Mouse (Mus musculus) cerebellum, adult 8-10 months (tissue): Measurements from ENCODE around the gene Lrriq3.
A peak's percentile ranks its signal among the peaks of the same experiment; 100 is the strongest.

Source experiments
- DNase-seq: peaks from one replicate; pipeline ENCODE4 v3.0.0; 2022

The Lrriq3 gene

DNA sequence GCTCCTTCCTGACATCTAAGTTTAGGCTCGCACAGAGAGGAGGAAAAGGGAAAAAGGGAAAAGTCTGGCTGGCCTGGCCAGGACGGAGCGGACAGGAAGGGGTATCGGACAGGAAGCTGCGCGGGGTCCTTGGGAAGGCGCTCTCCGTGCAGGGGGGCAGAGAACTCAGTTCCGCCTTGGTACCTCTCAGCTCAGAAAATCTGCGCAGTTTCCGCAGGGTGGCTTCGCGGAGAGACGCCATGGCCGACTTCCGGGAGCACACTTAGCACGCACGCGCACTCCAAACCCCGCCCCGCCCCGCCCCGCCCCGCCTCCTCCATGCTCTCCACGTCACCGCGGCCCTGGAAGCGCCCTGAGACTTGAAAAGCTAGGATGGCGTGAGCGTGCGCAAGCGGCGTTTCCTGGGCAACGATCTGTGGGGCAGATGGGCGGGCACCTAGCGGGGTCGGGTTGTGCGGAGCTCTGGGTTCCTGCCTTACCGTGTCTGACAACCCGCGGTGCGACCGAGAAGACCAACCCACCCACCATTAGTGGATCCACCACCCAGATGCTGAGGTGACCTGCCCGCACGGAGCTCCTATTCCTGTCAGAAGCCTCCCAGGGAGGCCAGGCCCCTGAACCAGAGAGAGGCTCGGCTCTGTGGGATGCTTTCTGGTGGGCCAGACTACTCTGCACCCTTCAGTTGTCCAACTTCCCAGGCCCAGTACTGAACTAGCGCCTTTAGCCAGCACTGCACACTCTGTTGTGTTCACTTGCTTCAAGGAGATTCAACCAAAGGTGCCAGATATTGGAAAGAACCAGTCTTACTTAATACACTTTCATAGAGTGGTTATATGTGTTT lies at the start of gene Lrriq3, which contains the start of gene Fpgt:
Lrriq3 (plus strand) TSS at position 319 of the 841 bp plus-strand sequence.
Fpgt (minus strand) TSS at position 288 of the 841 bp plus-strand sequence.
- peak; percentile 89 for DNase-seq

DNA sequence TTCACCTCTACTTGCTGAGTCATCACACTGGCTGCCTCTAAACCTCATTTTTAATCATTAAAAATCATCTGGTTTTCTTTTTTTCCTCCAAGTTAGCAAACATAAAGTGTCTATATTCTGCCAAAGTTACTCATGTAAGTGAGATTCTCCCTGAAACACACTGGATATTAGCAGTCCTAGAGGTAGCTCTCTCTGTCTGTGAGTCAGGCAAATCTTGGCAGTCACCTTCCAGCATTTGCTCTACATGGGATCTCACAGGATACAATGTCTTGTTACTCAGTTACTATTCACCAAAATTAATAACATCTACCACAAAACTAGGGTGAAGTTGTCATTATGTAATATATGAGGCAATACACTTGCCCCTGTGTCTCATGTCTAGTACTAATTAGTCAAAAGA lies 41.2 kb upstream of the Lrriq3 start:
- no peak for DNase-seq

DNA sequence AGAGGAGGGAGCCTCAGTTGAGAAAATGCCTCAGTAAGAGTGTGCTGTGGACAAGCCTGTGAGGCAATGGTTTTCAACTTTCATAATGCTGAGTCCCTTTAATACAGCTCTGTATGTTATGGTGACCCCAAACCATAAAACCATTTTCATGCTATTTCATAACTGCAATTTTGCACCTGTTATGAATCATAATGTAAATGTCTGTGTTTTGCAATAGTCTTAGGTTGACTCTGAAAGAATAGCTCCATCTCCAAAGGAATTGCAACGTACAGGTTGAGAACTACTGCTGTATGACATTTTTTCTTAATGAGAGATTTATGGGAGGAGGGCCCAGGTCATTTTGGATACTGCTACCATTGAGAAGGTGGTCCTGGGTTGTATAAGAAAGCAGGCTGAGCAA lies 40.0 kb upstream of the Lrriq3 start:
- no peak for DNase-seq

DNA sequence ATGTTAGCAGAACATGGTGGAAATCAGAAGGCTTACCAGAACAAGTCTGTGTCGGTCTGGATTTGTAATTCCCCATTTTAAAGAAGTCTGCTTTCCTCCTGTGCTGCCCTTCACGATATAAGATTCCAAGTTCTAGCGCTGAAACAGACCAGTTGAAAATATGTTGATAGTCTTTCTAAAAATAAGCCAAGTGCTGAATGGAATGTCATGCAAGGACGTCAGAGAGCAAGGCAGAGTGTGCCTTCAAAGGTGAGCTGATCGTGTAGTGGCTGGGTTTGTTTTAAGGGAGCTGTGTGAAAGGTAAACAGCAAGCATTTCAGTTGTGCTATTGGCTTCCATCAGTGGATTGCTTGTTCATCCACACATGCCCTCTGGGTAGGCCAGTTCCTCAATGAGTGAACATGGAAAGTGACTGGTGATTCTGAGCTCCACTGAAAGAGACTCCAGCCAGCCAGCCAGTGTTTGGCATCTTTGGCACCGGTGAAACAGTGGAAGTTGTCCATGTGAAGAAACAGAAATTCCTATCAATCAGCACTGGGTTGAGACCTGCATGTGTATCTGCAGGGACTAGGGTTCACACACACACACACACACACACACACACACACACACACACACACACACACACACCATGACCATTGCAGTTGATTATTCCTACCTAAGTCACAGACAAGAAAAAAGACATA lies 37.9 kb upstream of the Lrriq3 start, which contains the start of gene Tnni3k:
Tnni3k (minus strand) TSS at position 177 of the 686 bp plus-strand sequence.
- DNase-seq: no peak

DNA sequence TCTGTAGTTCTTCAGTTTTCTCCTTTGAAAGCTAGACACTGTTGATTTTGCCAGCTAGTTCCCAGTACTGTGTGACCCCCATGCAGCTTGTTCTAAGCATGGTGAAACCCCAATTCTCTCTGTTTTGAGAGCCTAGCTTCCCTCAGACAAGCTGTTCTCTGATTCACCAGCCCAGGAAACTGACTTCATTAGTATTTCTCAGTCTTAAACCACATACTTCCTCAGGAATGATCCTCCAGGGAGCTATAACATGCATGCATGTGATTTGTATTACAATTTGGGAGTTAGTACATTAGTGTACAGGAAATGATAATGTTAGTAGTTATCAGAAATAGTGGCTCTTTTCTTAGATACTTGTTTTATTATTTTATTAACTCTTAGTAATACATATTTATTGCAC lies 36.6 kb upstream of the Lrriq3 start:
- no peak for DNase-seq

DNA sequence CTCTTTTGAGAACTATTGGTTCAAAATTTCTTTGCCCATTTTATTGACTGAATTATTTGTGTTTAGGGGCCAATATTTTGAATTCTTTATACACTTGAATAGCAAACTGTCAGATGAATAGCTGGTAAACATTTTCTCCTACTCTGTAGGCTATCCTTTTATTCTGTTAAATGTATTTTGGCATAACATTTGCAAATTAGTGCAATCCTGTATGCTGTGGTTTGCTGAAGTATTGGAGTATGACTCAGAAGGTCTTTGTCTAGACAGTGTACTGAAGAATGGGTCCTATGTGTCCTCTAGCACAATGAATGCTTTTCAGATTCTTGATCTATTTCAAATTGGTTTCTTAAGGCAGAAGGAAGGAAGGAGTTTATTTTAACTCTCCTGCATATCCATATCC lies 35.7 kb upstream of the Lrriq3 start:
- no peak for DNase-seq

DNA sequence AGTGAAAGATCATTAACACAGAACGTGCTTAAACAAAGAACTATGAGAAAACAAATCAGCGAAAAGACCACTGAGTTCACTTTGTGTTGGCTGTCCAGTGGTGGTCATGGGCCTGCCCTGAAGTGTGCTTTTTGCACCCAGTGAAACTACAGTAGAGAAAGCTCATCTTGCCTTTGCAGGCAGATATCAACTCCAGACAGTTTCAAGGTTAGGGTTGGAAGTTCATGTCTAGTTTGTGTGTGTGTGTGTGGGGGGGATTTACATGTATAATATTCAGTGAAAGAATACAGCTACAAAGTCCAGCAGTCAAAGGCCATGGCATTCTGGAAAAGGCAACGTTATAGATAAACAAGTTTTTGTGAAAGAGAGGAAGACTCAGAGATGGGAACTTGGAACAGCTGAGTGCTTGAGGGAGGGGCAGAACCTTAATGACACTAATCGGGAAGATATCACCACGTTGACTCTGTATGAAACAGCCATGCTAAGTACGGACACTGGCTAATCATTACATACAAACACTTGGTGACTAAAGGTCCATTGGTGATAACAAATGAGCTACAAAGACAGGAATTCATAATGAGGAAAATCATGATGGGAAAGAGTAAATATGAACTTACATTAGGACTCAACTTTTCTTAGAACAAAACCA lies 34.3 kb upstream of the Lrriq3 start:
- no peak for DNase-seq

DNA sequence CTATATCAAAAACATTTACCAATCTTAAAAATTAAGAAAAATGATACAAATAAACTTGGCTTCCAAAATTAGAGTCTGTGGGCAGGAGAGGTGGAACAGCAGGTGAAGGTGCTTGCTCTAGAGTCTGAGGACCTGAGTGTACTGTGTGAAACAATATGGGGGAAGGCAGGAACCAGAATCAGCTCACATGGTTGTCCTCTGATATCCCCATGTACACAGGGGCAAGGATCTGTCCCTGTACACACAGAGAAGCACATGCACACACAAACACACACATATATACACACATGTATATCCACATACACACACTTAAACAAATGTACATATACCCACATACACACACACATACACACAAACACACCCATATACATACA lies 33.8 kb upstream of the Lrriq3 start:
- DNase-seq: no peak

DNA sequence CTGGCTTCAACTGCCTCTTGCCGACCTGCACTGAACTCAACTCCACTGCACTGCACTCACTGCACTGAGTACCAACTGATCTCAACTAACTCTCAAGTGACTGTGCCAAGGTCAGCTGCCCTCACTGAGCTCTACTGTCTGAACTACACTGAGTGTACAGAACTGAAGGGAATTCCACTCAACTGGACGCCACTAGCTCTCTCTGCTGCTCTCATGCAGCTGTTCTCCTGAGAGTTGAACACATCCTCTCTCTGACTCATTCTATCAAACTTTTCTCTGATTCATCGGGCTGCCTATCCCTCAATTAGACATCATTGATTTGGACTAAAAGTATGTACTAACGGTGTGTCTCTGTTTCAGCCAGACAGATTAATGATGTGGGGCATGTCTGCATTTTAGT lies 15.3 kb upstream of the Lrriq3 start:
- DNase-seq: no peak

DNA sequence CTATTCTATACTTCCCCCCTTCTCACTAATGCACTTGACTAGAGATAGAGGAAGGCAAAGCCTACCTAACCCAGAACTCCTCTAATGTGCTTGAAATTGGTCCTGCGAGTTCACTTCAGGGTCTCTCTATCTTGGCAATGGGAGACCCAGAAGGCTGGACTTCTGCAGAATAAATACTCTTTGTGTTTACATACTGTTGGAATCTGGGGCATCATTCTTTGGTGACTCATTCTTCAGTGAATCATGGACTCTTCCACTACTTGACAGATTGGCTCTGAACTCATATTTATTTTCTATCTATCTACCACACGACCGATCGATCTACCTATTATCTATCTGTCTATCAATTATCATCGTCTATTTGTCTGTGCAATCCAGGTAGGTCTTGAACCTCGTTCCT lies 1.2 kb upstream of the Lrriq3 start:
- no peak for DNase-seq

DNA sequence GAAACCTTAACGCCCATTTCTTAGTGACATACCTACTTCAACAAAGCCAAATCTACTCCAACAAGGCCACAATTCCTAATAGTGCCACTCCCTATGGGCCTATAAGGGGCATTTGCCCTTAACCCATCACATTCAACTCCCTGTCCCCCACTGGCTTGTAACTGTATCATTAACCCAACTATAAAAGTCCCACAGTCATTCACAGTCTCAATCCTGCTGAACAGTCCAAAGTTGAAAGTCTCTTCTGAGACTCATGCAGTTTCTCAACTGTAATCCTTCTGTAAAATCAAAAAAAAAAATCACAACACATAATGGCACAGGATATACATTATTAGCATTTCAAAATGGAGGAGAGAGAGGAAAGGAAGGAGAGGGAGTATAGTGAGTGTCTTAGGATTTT lies 6.0 kb downstream of the Lrriq3 start:
- DNase-seq: no peak

DNA sequence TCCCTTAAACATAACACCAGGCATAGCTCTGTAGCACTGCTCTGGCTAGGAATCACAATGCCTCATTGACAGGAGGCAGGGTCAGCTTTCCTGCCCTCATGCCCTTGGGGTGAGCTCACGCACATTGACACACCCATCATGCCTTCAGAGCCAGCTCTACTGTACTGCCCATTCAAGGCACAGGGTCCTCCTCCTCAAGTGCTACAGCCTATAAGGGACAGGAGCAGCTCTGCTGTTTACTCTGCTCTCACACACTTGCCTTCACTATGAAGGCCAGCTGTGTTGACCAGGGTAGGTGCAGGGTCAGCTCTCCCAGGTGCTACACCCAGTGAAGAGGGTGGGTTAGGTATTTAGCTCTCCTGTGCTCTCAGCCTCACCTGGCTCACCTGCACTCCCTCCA lies 12.7 kb downstream of the Lrriq3 start:
- DNase-seq: no peak

DNA sequence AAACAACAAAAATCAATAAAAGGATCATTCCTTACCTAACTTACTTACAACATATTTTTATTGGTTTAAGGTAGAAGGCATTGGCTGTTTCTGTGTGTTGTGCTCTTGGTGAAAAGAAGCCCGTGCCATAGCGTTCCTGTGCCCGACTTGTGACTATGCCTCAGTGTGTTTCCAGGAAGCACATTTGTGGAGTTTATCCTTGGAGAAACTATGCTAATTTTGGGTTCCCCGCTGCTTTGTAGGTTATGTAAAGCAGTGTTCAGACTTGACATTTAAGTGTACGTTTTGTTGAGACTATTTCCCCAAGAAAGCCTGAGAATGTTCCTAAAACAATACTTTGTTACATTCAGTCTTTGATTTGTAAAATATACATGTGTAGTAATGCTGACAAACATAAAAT lies 44.5 kb downstream of the Lrriq3 start:
- no peak for DNase-seq

DNA sequence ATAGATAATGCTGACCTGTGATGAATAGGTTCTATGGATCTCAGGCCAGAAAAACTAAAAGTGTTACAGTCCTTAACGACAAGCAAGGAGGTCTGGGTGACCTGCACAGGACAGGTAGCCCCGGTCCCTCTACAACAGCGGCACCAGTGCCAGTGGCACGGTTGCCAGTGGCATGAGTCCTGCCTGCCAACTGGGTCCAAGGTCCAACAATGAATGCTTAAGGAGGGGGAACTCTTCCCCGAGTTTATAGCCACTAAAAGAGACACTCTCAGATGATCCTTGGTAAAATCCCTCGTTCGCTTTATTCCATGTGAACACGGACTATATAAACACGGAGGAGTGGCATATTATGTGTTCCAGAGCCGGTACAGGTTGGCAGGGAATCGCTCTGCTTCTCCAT lies 47.8 kb downstream of the Lrriq3 start:
- DNase-seq: no peak

DNA sequence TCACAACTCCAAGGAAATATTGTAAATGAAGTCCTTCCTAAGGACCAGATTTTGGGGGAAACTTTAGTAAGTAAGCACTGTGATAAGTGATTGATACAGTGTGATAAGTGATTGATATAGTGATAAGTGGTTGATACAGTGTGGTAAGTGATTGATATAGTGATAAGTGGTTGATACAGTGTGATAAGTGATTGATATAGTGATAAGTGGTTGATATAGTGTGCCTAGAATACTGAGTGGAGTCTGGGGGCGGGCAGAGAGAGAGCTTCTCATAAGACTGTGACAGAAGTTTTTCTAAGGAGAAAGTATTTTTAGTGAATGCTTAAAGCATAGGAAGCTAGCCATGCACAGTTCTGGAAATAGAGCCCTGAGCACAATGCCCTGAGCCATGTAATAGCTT lies 51.1 kb downstream of the Lrriq3 start:
- no peak for DNase-seq

DNA sequence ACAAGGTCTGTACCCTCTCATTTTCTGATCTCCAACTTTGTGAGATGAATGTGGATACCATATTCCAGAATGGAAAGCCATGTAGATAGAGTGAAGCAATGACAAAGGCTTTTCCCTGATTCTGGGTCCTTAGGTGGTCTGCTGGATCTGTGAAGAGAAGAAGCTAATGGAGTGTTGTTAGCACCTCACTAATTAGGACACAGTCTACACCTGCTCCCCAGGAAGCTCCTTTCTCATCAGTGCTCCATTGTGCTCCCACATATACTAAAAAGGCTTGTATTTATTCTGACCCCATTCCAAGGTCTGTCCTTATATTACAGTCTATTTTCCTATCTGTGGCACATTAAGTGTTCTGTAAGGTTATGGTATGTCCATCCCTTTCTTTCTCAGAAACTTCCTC lies 68.6 kb downstream of the Lrriq3 start:
- DNase-seq: no peak

DNA sequence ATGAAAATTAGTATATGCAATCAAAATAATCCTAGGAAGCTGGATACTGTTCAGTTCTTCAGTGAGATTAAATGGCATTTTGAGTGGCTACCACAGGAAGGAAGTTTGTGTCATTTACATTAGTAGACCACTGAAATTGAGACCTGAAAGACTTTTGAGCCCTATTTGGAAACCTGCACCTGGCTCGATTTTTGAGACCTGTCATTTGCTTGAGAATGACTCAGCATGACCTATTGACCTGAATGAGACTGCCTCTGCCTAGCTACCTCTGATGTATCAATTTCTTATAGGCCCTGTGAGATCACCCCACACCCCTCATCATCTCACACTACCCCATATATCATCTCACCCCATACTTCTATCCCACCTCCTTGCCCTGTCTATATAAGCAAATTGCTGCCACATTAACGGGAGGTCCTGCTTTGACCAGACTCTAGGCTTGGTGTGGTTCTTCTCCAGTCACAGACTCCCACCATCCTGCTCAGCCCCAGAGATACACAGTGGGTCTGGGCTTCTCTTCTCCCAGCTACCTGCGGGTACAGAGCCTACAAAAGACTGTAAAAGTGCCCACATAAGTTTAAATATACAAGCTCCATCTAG lies 87.2 kb downstream of the Lrriq3 start:
- no peak for DNase-seq

DNA sequence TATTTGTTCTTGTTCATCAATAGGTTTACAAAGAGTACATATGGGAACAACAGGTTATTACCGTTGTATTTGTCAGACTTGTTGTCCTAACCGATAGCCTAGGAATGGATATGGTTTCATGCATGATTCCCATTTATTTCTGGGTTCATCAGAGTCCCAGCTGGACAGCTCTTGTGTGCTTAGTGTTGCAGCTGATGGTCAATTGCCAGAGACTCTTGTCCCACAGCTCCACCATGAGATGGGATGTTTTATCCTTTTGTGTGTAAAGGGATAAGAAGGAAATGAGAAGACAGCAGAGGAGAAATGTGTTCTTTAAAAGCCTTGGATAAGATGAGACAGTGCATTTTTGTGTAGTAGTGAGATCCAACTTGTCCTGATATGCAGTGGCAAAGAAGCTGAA lies 93.2 kb downstream of the Lrriq3 start:
- DNase-seq: no peak

DNA sequence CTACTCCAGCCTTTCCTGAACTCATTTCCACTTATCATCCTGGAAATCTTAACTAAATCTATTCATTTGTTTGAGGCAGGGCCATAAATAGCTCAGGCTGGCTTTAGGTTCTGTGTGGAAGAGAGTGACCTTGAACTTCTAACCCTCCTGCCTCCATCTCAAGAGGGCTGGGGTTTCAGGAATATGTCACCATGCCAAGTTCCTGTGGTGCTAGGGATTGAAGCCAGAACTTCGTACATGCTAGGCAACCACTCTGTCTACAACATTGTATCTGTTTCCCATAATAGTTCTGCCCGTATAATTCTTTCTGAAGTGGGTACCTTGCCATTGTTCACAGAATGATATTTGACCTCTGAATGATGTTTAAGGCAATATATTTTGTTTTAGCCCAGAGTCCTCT lies 95.6 kb downstream of the Lrriq3 start:
- no peak for DNase-seq

DNA sequence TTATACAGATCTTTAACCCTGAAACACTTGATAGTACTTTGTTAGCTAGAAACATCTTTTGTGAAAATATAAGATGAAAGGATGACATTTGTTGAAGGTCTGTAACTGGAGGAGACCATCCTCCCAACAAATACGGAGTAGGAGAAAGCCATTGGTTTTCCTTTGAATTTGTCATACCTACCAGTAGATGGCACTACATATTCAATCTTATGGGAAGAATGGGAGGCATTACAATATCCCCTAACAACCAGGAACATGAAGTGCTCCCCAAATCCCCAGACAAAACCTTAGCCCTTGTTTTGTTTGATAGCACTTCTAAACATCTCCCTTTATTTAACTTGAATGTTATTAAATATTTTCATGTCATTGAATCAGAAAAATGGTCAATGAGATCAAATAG lies 141.7 kb downstream of the Lrriq3 start:
- DNase-seq: no peak

DNA sequence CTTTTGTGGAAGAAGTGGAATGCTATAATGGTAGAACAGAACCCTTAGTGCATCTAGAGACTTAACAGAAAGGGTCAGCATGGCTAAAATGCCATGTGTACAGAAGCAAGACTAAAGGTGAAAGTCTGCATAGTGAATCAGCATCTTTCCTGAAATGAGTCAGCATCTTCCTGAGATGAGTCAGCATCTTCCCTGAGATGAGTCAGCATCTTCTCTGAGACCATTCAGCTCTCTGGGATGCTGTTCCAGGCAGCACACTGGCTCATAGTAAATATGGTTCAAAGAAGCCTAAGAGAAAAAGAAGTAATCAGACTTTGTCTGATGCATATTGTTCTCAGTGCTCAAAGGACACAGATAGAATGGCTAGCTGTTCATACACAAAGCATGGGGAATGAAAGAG lies 142.3 kb downstream of the Lrriq3 start:
- no peak for DNase-seq
